Mouse (Mus musculus): ENCODE data around the gene Pxn. TPM values are rescaled to one million over a fixed set of nuclear protein-coding genes. Genes with fewer than 3 reads are reported as not detected.

The Pxn gene
- total RNA-seq (2014; fragmentation: Nextera tagmentation) (31.8 and 34.0 TPM in 2 replicates), total RNA-seq (2017) (36.1 and 47.5 TPM in 2 replicates)

GRCm38 (mm10) chr5:115506454-115507201 is at the start of gene Pxn:
TSS of gene Pxn (plus strand) at chr5:115506676.
- peak; percentile 86 for ATAC-seq (replicated peaks; ENCODE audit: low FRiP score, low TSS enrichment, poor library complexity, severe bottlenecking)

GRCm38 (mm10) chr5:115458918-115459317 is 47.6 kb upstream of the Pxn start:
- ATAC-seq (replicated peaks; ENCODE audit: low FRiP score, low TSS enrichment, poor library complexity, severe bottlenecking) = no peak

- no peak for ATAC-seq (replicated peaks; ENCODE audit: low FRiP score, low TSS enrichment, poor library complexity, severe bottlenecking)
These were observed 41.9 kb upstream of the Pxn start for GRCm38 (mm10) chr5:115464408-115465115.

- no peak; the same call in 1 of the 2 replicates for ATAC-seq (replicated peaks; ENCODE audit: low FRiP score, low TSS enrichment, poor library complexity, severe bottlenecking)
These were observed 40.6 kb upstream of the Pxn start, which contains the start of gene Pla2g1b for GRCm38 (mm10) chr5:115465642-115466420. TSS of gene Pla2g1b (plus strand) at chr5:115466262.

- no peak for ATAC-seq (replicated peaks; ENCODE audit: low FRiP score, low TSS enrichment, poor library complexity, severe bottlenecking)
These were observed 36.7 kb upstream of the Pxn start for GRCm38 (mm10) chr5:115469791-115470190.

- peak; percentile 69 for ATAC-seq (replicated peaks; ENCODE audit: low FRiP score, low TSS enrichment, poor library complexity, severe bottlenecking)
These were observed 35.5 kb upstream of the Pxn start for GRCm38 (mm10) chr5:115470766-115471531.

GRCm38 (mm10) chr5:115473191-115473590 is 33.3 kb upstream of the Pxn start:
- no peak for ATAC-seq (replicated peaks; ENCODE audit: low FRiP score, low TSS enrichment, poor library complexity, severe bottlenecking)

- no peak for ATAC-seq (replicated peaks; ENCODE audit: low FRiP score, low TSS enrichment, poor library complexity, severe bottlenecking)
These were observed 32.2 kb upstream of the Pxn start for GRCm38 (mm10) chr5:115474174-115474828.

- peak; percentile 83 for ATAC-seq (replicated peaks; ENCODE audit: low FRiP score, low TSS enrichment, poor library complexity, severe bottlenecking)
These were observed 31.0 kb upstream of the Pxn start for GRCm38 (mm10) chr5:115475337-115476106.

- ATAC-seq (replicated peaks; ENCODE audit: low FRiP score, low TSS enrichment, poor library complexity, severe bottlenecking) = no peak
These were observed 30.3 kb upstream of the Pxn start for GRCm38 (mm10) chr5:115476107-115476727.

- no peak for ATAC-seq (replicated peaks; ENCODE audit: low FRiP score, low TSS enrichment, poor library complexity, severe bottlenecking)
These were observed 26.9 kb upstream of the Pxn start for GRCm38 (mm10) chr5:115479561-115479960.

- no peak for ATAC-seq (replicated peaks; ENCODE audit: low FRiP score, low TSS enrichment, poor library complexity, severe bottlenecking)
These were observed 26.4 kb upstream of the Pxn start for GRCm38 (mm10) chr5:115480101-115480500.

- ATAC-seq (replicated peaks; ENCODE audit: low FRiP score, low TSS enrichment, poor library complexity, severe bottlenecking) = no peak
These were observed 23.8 kb upstream of the Pxn start for GRCm38 (mm10) chr5:115482390-115483265.

GRCm38 (mm10) chr5:115483385-115483784 is 23.1 kb upstream of the Pxn start:
- ATAC-seq (replicated peaks; ENCODE audit: low FRiP score, low TSS enrichment, poor library complexity, severe bottlenecking) = no peak

GRCm38 (mm10) chr5:115483947-115484920 is 22.2 kb upstream of the Pxn start, which contains the start of gene Sirt4:
TSS of gene Sirt4 (minus strand) at chr5:115484725.
- ATAC-seq (replicated peaks; ENCODE audit: low FRiP score, low TSS enrichment, poor library complexity, severe bottlenecking) = peak; percentile 83
